Mouse (Mus musculus): ENCODE data around the gene Tmem150c. TPM values are rescaled to one million over a fixed set of nuclear protein-coding genes. Genes with fewer than 3 reads are reported as not detected.

Tmem150c gene
- polyA plus RNA-seq, 1 experiment from 2014 or later = 3.8 TPM

- no peaks in the 10 kb centered on the region for H3K9me3 ChIP-seq
- peak overlapping the region; percentile 99 for H3K27ac ChIP-seq
- peaks cover 56% of the 10 kb centered on the region for H3K36me3 ChIP-seq
- no peaks in the 10 kb centered on the region for H3K27me3 ChIP-seq (ENCODE audit: insufficient read depth, poor library complexity, severe bottlenecking)
- peak overlapping the region; percentile 95 for H3K4me3 ChIP-seq
- DNase-seq (ENCODE audit: low spot score) = peak; percentile 97
- peaks cover 36% of the 10 kb centered on the region for H3K4me1 ChIP-seq (replicated peaks)
- WGBS = under 1% methylated on average over 113 of the region's 113 CpGs
Measured at GRCm38 (mm10) chr5:100038714-100039601, 120.7 kb downstream of the Tmem150c start.

GRCm38 (mm10) chr5:100037965-100038713, 121.5 kb downstream of the Tmem150c start:
- H3K9me3 ChIP-seq = no peaks in the 10 kb centered on the region
- peaks cover 57% of the 10 kb centered on the region for H3K36me3 ChIP-seq
- peak; percentile 89 for DNase-seq (ENCODE audit: low spot score)
- H3K27me3 ChIP-seq (ENCODE audit: insufficient read depth, poor library complexity, severe bottlenecking) = no peaks in the 10 kb centered on the region
- H3K27ac ChIP-seq = peak overlapping the region; percentile 99
- peak overlapping the region; percentile 95 for H3K4me3 ChIP-seq
- under 1% methylated on average over 45 of the region's 45 CpGs for WGBS
- H3K4me1 ChIP-seq (replicated peaks) = peaks cover 34% of the 10 kb centered on the region

GRCm38 (mm10) chr5:100036681-100037080, 122.9 kb downstream of the Tmem150c start:
- no peak for DNase-seq (ENCODE audit: low spot score)
- peaks cover 63% of the 10 kb centered on the region for H3K36me3 ChIP-seq
- H3K4me1 ChIP-seq (replicated peaks) = peaks cover 34% of the 10 kb centered on the region
- H3K27me3 ChIP-seq (ENCODE audit: insufficient read depth, poor library complexity, severe bottlenecking) = no peaks in the 10 kb centered on the region
- peak overlapping the region; percentile 95 for H3K4me3 ChIP-seq
- no peaks in the 10 kb centered on the region for H3K9me3 ChIP-seq
- no peak overlapping the region for H3K27ac ChIP-seq
- WGBS = 38% methylated on average over 7 of the region's 7 CpGs

GRCm38 (mm10) chr5:100035950-100036349, 123.7 kb downstream of the Tmem150c start:
- Histone ChIP-seq H3K9me3 (no peaks in the 10 kb centered on the region), H3K27me3 (ENCODE audit: insufficient read depth, poor library complexity, severe bottlenecking) (no peaks in the 10 kb centered on the region), H3K27ac (no peak overlapping the region), H3K36me3 (peaks cover 71% of the 10 kb centered on the region), H3K4me1 (replicated peaks) (peaks cover 28% of the 10 kb centered on the region), H3K4me3 (peak overlapping the region; percentile 95)
- WGBS = 72% methylated on average over 7 of the region's 7 CpGs
- no peak for DNase-seq (ENCODE audit: low spot score)

GRCm38 (mm10) chr5:100032646-100033045, 127.0 kb downstream of the Tmem150c start:
- no peaks in the 10 kb centered on the region for H3K9me3 ChIP-seq
- WGBS = 82% methylated on average over 3 of the region's 3 CpGs
- peaks cover 21% of the 10 kb centered on the region for H3K4me1 ChIP-seq (replicated peaks)
- H3K36me3 ChIP-seq = peaks cover 68% of the 10 kb centered on the region
- no peaks in the 10 kb centered on the region for H3K27me3 ChIP-seq (ENCODE audit: insufficient read depth, poor library complexity, severe bottlenecking)
- H3K27ac ChIP-seq = no peak overlapping the region
- no peak overlapping the region for H3K4me3 ChIP-seq
- peak; percentile 16 for DNase-seq (ENCODE audit: low spot score)

- peaks cover 63% of the 10 kb centered on the region for H3K36me3 ChIP-seq
- peaks cover 16% of the 10 kb centered on the region for H3K4me1 ChIP-seq (replicated peaks)
- no peaks in the 10 kb centered on the region for H3K27me3 ChIP-seq (ENCODE audit: insufficient read depth, poor library complexity, severe bottlenecking)
- no peak overlapping the region for H3K4me3 ChIP-seq
- 79% methylated on average over 2 of the region's 2 CpGs for WGBS
- H3K9me3 ChIP-seq = no peaks in the 10 kb centered on the region
- peak; percentile 19 for DNase-seq (ENCODE audit: low spot score)
- H3K27ac ChIP-seq = no peak overlapping the region
Measured at GRCm38 (mm10) chr5:100032107-100032506, 127.5 kb downstream of the Tmem150c start.

- H3K4me3 ChIP-seq = no peak overlapping the region
- H3K9me3 ChIP-seq = no peaks in the 10 kb centered on the region
- peaks cover 42% of the 10 kb centered on the region for H3K36me3 ChIP-seq
- H3K27ac ChIP-seq = no peak overlapping the region
- 76% methylated on average over 6 of the region's 6 CpGs for WGBS
- H3K4me1 ChIP-seq (replicated peaks) = no peaks in the 10 kb centered on the region
- no peak for DNase-seq (ENCODE audit: low spot score)
- no peaks in the 10 kb centered on the region for H3K27me3 ChIP-seq (ENCODE audit: insufficient read depth, poor library complexity, severe bottlenecking)
Measured at GRCm38 (mm10) chr5:100030069-100030468, 129.5 kb downstream of the Tmem150c start.

Other genes with a start within 250 kb of the Tmem150c start
- gene Hnrnpd, start 180.9 kb downstream of the Tmem150c start, polyA plus RNA-seq (2016; fragmentation: Nextera tagmentation; extraction: Ambion mirVana) = 247 and 280 TPM in 2 replicates
- gene 4930524J08Rik, start 180.7 kb downstream of the Tmem150c start, polyA plus RNA-seq (2016; fragmentation: Nextera tagmentation; extraction: Ambion mirVana) = 1.7 and 1.9 TPM in 2 replicates
- gene Hnrnpdl, start 120.1 kb downstream of the Tmem150c start, polyA plus RNA-seq (2016; fragmentation: Nextera tagmentation; extraction: Ambion mirVana) = 193 and 212 TPM in 2 replicates
- gene Enoph1, start 119.8 kb downstream of the Tmem150c start, polyA plus RNA-seq (2016; fragmentation: Nextera tagmentation; extraction: Ambion mirVana) = 46.9 and 52.1 TPM in 2 replicates

All from hindbrain, embryonic 10.5 days (tissue).